Mouse (Mus musculus) midbrain, postnatal 0 days (tissue): Measurements from ENCODE around the gene Ube2k. TPM values are rescaled to one million over a fixed set of nuclear protein-coding genes. Genes with fewer than 3 reads are reported as not detected.

Experiments
- ATAC-seq: fragments of 200-750 bp; cut with Nextera tagmentation; 2 replicates; pipeline ENCODE4 v1.8.0; 2017; ENCODE audit warnings: moderate number of reproducible peaks, mild to moderate bottlenecking, moderate TSS enrichment, moderate library complexity; ENCODE audit not compliant: low FRiP score
- DNase-seq: peaks from one replicate; pipeline ENCODE4 v3.0.0-alpha.2; 2015; ENCODE audit warnings: low spot score
- H3K27ac ChIP-seq: fragments of 300-500 bp; sonication (generic); 2 replicates; pipeline ENCODE4 v1.5.1; 2014; ENCODE audit warnings: low read depth, mild to moderate bottlenecking, low read length, mixed read lengths
- H3K27me3 ChIP-seq: fragments of 300-500 bp; sonication (generic); 2 replicates; pipeline ENCODE4 v1.6.1; 2014; ENCODE audit warnings: low read length, control low read depth, mixed read lengths; ENCODE audit not compliant: insufficient read depth
- H3K36me3 ChIP-seq: fragments of 300-500 bp; sonication (generic); 2 replicates; pipeline ENCODE4 v1.6.1; 2014; ENCODE audit warnings: low read length, control low read depth, mixed read lengths; ENCODE audit not compliant: insufficient read depth
- H3K4me1 ChIP-seq: fragments of 300-500 bp; sonication (generic); 2 replicates; pipeline ENCODE4 v1.6.1; 2014; ENCODE audit warnings: mild to moderate bottlenecking, control low read depth, antibody characterized with exemption, low read length, mixed read lengths; ENCODE audit not compliant: insufficient read depth
- H3K4me2 ChIP-seq: fragments of 300-500 bp; sonication (generic); 2 replicates; pipeline ENCODE4 v1.6.1; 2014; ENCODE audit warnings: low read depth, mild to moderate bottlenecking, low read length, mixed read lengths; ENCODE audit not compliant: poor library complexity, severe bottlenecking
- H3K4me3 ChIP-seq: fragments of 300-500 bp; sonication (generic); 2 replicates; pipeline ENCODE4 v1.5.1; 2014; ENCODE audit warnings: low read depth, mild to moderate bottlenecking, low read length, moderate library complexity
- H3K9ac ChIP-seq: fragments of 300-500 bp; sonication (generic); replicated peaks from 2 replicates; pipeline ENCODE4 v1.6.1; 2014; ENCODE audit warnings: mild to moderate bottlenecking, low read length, moderate library complexity, mixed read lengths; ENCODE audit not compliant: poor library complexity, severe bottlenecking
- H3K9me3 ChIP-seq: fragments of 300-500 bp; sonication (generic); 2 replicates; pipeline ENCODE4 v1.6.1; 2016; ENCODE audit warnings: low read length, control low read depth
- CTCF ChIP-seq: IDR thresholded peaks from 2 replicates; pipeline ENCODE4 v1.5.1; 2016; ENCODE audit warnings: antibody characterized with exemption, mild to moderate bottlenecking
- WGBS: fragments of 180-500 bp; shearing (Covaris S2); extraction: QIAGEN DNeasy Blood & Tissue Kit; methylation state at CpG from one replicate; pipeline ENCODE4 v1.1.7; 2014; 5-methylcytosine and 5-hydroxymethylcytosine counted together
- polyA plus RNA-seq: library from polyadenylated mRNA; unstranded; fragments of >200 nt; fragmentation: Nextera tagmentation; extraction: Ambion mirVana; gene quantifications from 2 replicates; pipeline ENCODE4 v1.2.1, GENCODE M21; 2015
- total RNA-seq: library from RNA; depleted of rRNA; stranded (reverse); fragments of >200 nt; gene quantifications from 2 replicates; pipeline ENCODE4 v1.2.3, GENCODE M21; 2014

Ube2k gene
- total and polyA plus RNA-seq, 2 experiments from 2014 or later, result 40.4 to 194 TPM

DNA sequence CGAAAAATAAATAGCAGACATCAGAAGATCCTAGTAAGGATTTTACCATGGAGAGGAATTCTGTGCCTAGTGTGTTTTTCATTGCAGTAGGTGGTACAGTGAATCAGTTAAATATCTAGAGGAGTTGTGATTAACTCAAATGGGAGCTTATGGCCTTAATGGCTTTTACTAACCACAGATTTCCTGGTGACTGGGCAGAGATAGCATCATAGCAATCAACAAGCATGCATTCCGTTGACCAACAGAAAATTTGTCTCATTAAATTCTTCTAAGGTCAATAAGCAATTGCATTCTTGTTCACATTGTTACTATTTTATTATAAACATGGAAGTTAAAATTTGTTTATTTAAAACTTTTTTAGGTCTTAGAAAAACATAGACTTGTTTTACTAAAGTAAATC, 28.5 kb downstream of the Ube2k start:
- Histone ChIP-seq H3K4me3 (no peak overlapping the region), H3K27me3 (no peaks in the 10 kb centered on the region), H3K4me1 (no peaks in the 10 kb centered on the region), H3K27ac (no peak overlapping the region), H3K9me3 (no peaks in the 10 kb centered on the region), H3K4me2 (no peak overlapping the region), H3K9ac (no peak overlapping the region), H3K36me3 (no peaks in the 10 kb centered on the region)
- DNase-seq, result no peak
- 86% methylated on average over 2 of the region's 2 CpGs for WGBS
- ATAC-seq, result no peak
- no peak for TF ChIP-seq CTCF

DNA sequence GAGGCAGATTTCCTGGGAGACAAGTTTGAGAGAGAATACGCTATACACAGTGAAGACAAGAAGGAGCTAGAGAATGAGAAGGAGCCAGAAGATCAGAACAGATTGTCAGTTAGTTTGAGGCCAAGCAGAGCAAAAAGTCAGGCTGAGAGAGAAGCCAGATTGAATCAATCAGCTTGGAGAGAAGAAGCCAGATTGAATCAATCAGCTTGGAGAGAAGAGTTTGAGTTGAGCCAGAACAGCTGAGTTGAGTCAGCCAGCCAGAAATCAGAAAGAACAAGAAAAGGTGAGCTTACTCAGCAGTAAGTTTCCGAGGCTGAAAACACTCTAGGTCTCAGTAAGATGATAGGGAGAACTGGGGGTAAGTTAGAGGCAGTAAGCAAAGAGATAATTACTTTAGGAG, 37.8 kb downstream of the Ube2k start:
- no peaks in the 10 kb centered on the region for H3K4me1 ChIP-seq
- H3K4me3 ChIP-seq, result no peak overlapping the region
- TF ChIP-seq CTCF, result no peak
- no peak overlapping the region for H3K9ac ChIP-seq
- ATAC-seq (no peak), DNase-seq (no peak)
- H3K36me3 ChIP-seq, result no peaks in the 10 kb centered on the region
- no peak overlapping the region for H3K27ac ChIP-seq
- H3K27me3 ChIP-seq, result no peaks in the 10 kb centered on the region
- H3K9me3 ChIP-seq, result no peaks in the 10 kb centered on the region
- 92% methylated on average over 2 of the region's 2 CpGs for WGBS
- H3K4me2 ChIP-seq, result no peak overlapping the region

DNA sequence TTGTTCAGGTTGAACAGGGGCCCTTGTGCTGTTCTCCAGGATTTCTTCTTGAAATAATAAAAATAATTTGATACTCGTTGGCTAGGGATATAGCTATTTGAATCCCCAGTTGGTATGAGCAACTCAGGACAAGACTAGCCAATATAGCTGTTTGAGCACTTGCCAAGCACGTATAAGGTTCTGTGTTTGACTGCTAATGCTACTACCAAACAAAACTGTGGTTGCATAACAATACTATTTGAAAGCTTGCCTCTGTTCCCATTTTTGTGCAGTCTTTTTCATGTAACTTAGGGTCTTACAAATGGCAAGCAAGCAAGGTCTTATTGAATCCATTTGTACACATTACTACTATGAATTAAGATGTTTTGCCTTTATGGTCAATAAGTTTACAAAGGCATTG, 38.9 kb downstream of the Ube2k start:
- DNase-seq (no peak), ATAC-seq (no peak)
- WGBS, result 73% methylated on average over 2 of the region's 2 CpGs
- no peak for TF ChIP-seq CTCF
- no peak overlapping the region for H3K4me3 ChIP-seq
- H3K9ac ChIP-seq, result no peak overlapping the region
- no peaks in the 10 kb centered on the region for H3K9me3 ChIP-seq
- no peak overlapping the region for H3K4me2 ChIP-seq
- H3K36me3 ChIP-seq, result no peaks in the 10 kb centered on the region
- H3K27me3 ChIP-seq, result no peaks in the 10 kb centered on the region
- no peak overlapping the region for H3K27ac ChIP-seq
- no peaks in the 10 kb centered on the region for H3K4me1 ChIP-seq

DNA sequence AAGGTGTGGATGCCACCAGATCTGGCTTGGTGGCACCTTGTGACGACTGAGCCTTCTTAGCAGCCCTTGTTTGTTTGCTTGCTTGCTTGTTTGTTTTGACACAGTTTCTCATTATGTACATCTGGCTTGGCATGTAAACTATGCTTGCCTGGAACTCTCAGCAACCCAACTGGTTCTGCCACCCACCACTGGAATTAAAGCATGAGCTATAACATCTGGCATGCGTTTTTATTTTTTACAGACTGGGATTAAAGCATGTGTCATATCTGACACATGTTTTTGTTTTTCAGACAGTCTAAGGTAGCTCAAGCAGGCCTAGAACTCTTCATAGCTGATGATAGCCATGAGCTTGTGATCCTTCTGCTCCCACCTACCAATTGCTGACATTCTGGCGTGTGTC, 41.5 kb downstream of the Ube2k start:
- DNase-seq (no peak), ATAC-seq (no peak)
- WGBS, result 84% methylated on average over 3 of the region's 3 CpGs
- Histone ChIP-seq H3K27ac (no peak overlapping the region), H3K9ac (no peak overlapping the region), H3K4me3 (no peak overlapping the region), H3K4me2 (no peak overlapping the region), H3K4me1 (no peaks in the 10 kb centered on the region), H3K27me3 (no peaks in the 10 kb centered on the region), H3K36me3 (0 out of 2 replicates have a peak, but pooled peaks cover 3% of the 10 kb centered on the region), H3K9me3 (no peaks in the 10 kb centered on the region)
- no peak for TF ChIP-seq CTCF

DNA sequence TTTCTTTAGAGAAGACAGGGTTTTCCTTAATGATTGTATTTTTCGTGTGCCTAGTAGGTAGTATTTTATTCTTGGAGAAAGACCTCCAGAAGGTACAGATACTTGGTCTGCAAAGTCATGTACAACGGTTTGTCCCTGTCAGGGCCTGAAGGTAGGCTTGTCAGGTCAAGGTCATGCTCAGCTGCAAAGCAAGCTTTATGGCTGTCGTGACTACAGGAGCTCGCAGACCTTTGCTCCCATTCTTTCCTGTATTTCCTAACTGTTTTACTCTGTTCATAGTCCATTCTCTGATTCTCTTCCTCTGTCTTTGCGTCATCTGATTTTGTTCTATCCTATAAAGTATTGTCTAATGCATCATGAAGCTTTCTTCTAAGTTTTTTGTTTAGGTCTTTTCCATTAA, 49.3 kb downstream of the Ube2k start:
- H3K36me3 ChIP-seq, result 0 out of 2 replicates have a peak, but pooled peaks cover 3% of the 10 kb centered on the region
- no peak overlapping the region for H3K4me3 ChIP-seq
- ATAC-seq, result no peak
- TF ChIP-seq CTCF, result no peak
- 91% methylated on average over 5 of the region's 5 CpGs for WGBS
- no peak overlapping the region for H3K27ac ChIP-seq
- H3K27me3 ChIP-seq, result no peaks in the 10 kb centered on the region
- no peaks in the 10 kb centered on the region for H3K9me3 ChIP-seq
- no peak for DNase-seq
- no peak overlapping the region for H3K4me2 ChIP-seq
- H3K4me1 ChIP-seq, result no peaks in the 10 kb centered on the region
- H3K9ac ChIP-seq, result no peak overlapping the region

DNA sequence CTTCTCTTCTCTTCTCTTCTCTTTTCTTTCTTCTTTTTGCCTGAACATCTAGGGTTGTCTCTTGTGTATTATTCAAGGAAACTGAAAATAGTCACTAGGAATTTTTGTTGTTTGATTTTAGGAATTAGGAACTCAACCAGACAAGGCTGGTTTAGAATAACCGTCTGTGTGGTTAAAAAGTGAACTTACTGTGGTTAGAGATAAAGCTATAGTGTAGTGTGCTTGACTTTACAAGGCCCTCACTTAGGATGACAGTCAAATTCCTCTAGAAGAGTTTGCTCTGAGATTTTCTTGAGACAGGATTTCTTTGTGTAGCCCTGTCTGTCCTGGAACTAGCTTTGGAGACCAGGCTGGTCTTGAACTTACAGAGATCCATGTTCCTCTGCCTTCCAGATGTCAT, 53.2 kb downstream of the Ube2k start:
- Histone ChIP-seq H3K4me2 (no peak overlapping the region), H3K27me3 (no peaks in the 10 kb centered on the region), H3K4me1 (no peaks in the 10 kb centered on the region), H3K4me3 (no peak overlapping the region), H3K9me3 (no peaks in the 10 kb centered on the region), H3K36me3 (peaks cover 3% of the 10 kb centered on the region; the same call in 1 of the 2 replicates), H3K9ac (no peak overlapping the region), H3K27ac (no peak overlapping the region)
- 98% methylated on average over 1 of the region's 1 CpGs for WGBS
- DNase-seq, result no peak
- ATAC-seq, result no peak
- no peak for TF ChIP-seq CTCF
